Mouse (Mus musculus) heart, embryonic 13.5 days (tissue): Measurements from ENCODE around the gene Etv5. TPM values are rescaled to one million over a fixed set of nuclear protein-coding genes. Genes with fewer than 3 reads are reported as not detected.
"Not testable (repeated sequence)": the region's sequence is repeated elsewhere in the genome, so short reads cannot be mapped to it uniquely, and the experiment has no call there.

Source experiments
- ATAC-seq: fragments of 200-750 bp; cut with Nextera tagmentation; 2 replicates; pipeline ENCODE4 v1.8.0; 2017; ENCODE audit warnings: moderate TSS enrichment; ENCODE audit not compliant: insufficient number of reproducible peaks, low FRiP score, low TSS enrichment; ENCODE audit errors: extremely low read depth
- H3K27ac ChIP-seq: fragments of 300-500 bp; sonication (generic); replicated peaks from 2 replicates; pipeline ENCODE4 v1.5.1; 2015; ENCODE audit warnings: moderate library complexity, mild to moderate bottlenecking, inconsistent platforms
- H3K27me3 ChIP-seq: fragments of 300-500 bp; sonication (generic); replicated peaks from 2 replicates; pipeline ENCODE4 v1.6.1; 2015; ENCODE audit warnings: mild to moderate bottlenecking, inconsistent platforms
- H3K36me3 ChIP-seq: fragments of 300-500 bp; sonication (generic); 2 replicates; pipeline ENCODE4 v1.6.1; 2015; ENCODE audit warnings: mild to moderate bottlenecking, inconsistent platforms
- H3K4me1 ChIP-seq: fragments of 300-500 bp; sonication (generic); 2 replicates; pipeline ENCODE4 v1.6.1; 2015; ENCODE audit warnings: inconsistent platforms
- H3K4me2 ChIP-seq: fragments of 300-500 bp; sonication (generic); 2 replicates; pipeline ENCODE4 v1.6.1; 2015; ENCODE audit warnings: inconsistent platforms, mild to moderate bottlenecking, moderate library complexity
- H3K4me3 ChIP-seq: fragments of 300-500 bp; sonication (generic); 2 replicates; pipeline ENCODE4 v1.5.1; 2015; ENCODE audit warnings: moderate library complexity, mild to moderate bottlenecking, inconsistent platforms
- H3K9ac ChIP-seq: fragments of 300-500 bp; sonication (generic); 2 replicates; pipeline ENCODE4 v1.6.1; 2015; ENCODE audit warnings: inconsistent platforms, mild to moderate bottlenecking, moderate library complexity
- H3K9me3 ChIP-seq: fragments of 300-500 bp; sonication (generic); 2 replicates; pipeline ENCODE4 v1.6.1; 2016; ENCODE audit warnings: inconsistent platforms
- WGBS: fragments of 180-500 bp; shearing (Covaris S2); methylation state at CpG from one replicate; pipeline ENCODE4 v1.1.7; 2015; ENCODE audit warnings: mixed read lengths; 5-methylcytosine and 5-hydroxymethylcytosine counted together
- polyA plus RNA-seq: library from polyadenylated mRNA; unstranded; fragments of >200 nt; fragmentation: Nextera tagmentation; extraction: Ambion mirVana; gene quantifications from 2 replicates; pipeline ENCODE4 v1.2.1, GENCODE M21; 2015

Gene Etv5
- polyA plus RNA-seq, 1 experiment from 2014 or later = 25.1 TPM

DNA sequence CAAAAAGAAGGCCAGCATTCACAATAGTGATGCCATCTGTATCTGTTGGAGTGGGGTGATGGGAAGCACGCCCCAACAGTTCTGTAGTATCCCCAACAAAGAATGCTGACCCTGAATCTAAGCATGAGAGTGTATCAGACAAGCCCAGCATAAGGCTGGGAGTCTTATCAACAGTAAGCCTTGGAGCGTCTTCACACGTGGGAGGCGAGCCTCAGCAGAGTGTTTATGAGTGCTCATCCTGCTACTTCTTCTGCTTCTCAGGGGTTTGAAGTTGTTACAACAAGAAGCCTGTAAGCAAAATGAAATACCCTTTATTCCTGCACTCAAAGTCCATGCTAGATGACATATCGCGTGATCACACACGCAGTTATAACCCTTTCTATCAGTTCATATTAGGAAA is 72.4 kb downstream of the Etv5 start:
- WGBS = 75% methylated on average over 7 of the region's 7 CpGs
- no peak overlapping the region for H3K4me3 ChIP-seq
- H3K36me3 ChIP-seq = no peaks in the 10 kb centered on the region
- ATAC-seq = no peak
- no peak overlapping the region for H3K4me2 ChIP-seq
- H3K27ac ChIP-seq = no peak overlapping the region
- no peaks in the 10 kb centered on the region for H3K4me1 ChIP-seq
- no peak overlapping the region for H3K9ac ChIP-seq
- no peaks in the 10 kb centered on the region for H3K9me3 ChIP-seq
- H3K27me3 ChIP-seq = no peaks in the 10 kb centered on the region

GRCm38 (mm10) chr16:22366040-22366439 is 73.5 kb downstream of the Etv5 start:
- H3K27ac ChIP-seq = no peak overlapping the region
- no peak overlapping the region for H3K9ac ChIP-seq
- H3K4me2 ChIP-seq = no peak overlapping the region
- 74% methylated on average over 7 of the region's 7 CpGs for WGBS
- H3K4me3 ChIP-seq = no peak overlapping the region
- H3K36me3 ChIP-seq = no peaks in the 10 kb centered on the region
- H3K4me1 ChIP-seq = no peaks in the 10 kb centered on the region
- H3K27me3 ChIP-seq = no peaks in the 10 kb centered on the region
- H3K9me3 ChIP-seq = no peaks in the 10 kb centered on the region
- no peak for ATAC-seq

- Histone ChIP-seq H3K4me3 (no peak overlapping the region), H3K4me2 (no peak overlapping the region), H3K4me1 (no peaks in the 10 kb centered on the region), H3K36me3 (no peaks in the 10 kb centered on the region), H3K9me3 (no peaks in the 10 kb centered on the region), H3K27ac (no peak overlapping the region), H3K27me3 (no peaks in the 10 kb centered on the region), H3K9ac (no peak overlapping the region)
- ATAC-seq = no peak
- WGBS = 54% methylated on average over 3 of the region's 3 CpGs
Measured at GRCm38 (mm10) chr16:22365596-22365995, 73.9 kb downstream of the Etv5 start.

DNA sequence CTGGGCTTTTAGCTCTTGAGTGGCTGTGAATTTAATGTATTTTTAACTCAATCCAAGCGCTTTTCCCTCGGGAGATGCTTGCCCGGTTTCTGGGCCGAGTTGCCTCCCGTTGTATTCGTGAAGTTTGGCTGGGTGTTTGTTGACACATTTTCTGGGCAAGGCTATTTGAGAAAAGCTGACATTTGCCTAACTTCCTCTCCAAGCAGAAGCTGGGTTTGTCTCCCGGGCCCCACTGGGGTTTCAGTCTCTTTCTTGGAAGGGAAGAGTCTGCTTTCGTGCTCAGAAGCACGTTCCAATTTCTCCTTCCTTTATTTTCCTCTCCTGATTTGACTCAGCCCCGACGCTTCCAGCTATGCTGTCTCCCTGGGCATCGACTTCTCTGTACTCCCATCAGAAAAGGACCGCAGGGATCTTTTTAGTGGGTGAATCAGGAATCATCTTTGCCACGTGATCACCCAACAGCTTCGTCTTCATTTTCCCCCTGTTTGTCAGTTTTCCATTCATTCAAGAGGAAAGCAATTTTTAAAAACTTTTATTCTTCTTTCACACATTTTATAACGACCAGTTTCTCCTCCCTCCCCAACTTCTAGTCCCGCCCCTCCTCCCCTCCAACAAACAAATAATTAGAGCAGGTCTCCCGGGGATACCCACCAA is 80.7 kb downstream of the Etv5 start:
- 14% methylated on average over 18 of the region's 18 CpGs for WGBS
- no peak for ATAC-seq
- Histone ChIP-seq H3K9ac (peak overlapping the region; percentile 58), H3K4me1 (peaks cover 10% of the 10 kb centered on the region), H3K27ac (no peak overlapping the region), H3K4me3 (peak overlapping the region; percentile 33), H3K27me3 (no peaks in the 10 kb centered on the region), H3K36me3 (no peaks in the 10 kb centered on the region), H3K9me3 (no peaks in the 10 kb centered on the region), H3K4me2 (peak overlapping the region; percentile 63)

- not testable (repeated sequence) for H3K27me3 ChIP-seq, H3K9ac ChIP-seq, H3K36me3 ChIP-seq, H3K4me1 ChIP-seq, H3K4me3 ChIP-seq, H3K4me2 ChIP-seq, ATAC-seq, H3K9me3 ChIP-seq, H3K27ac ChIP-seq
- WGBS = 79% methylated on average over 5 of the region's 5 CpGs
Measured at GRCm38 (mm10) chr16:22354177-22354576, 85.3 kb downstream of the Etv5 start.

- peaks cover 10% of the 10 kb centered on the region for H3K4me1 ChIP-seq
- no peak overlapping the region for H3K4me2 ChIP-seq
- H3K4me3 ChIP-seq = no peak overlapping the region
- 79% methylated on average over 3 of the region's 3 CpGs for WGBS
- no peak overlapping the region for H3K27ac ChIP-seq
- ATAC-seq = no peak
- no peak overlapping the region for H3K9ac ChIP-seq
- no peaks in the 10 kb centered on the region for H3K36me3 ChIP-seq
- H3K27me3 ChIP-seq = no peaks in the 10 kb centered on the region
- H3K9me3 ChIP-seq = no peaks in the 10 kb centered on the region
Measured at GRCm38 (mm10) chr16:22353639-22354038, 85.9 kb downstream of the Etv5 start.

DNA sequence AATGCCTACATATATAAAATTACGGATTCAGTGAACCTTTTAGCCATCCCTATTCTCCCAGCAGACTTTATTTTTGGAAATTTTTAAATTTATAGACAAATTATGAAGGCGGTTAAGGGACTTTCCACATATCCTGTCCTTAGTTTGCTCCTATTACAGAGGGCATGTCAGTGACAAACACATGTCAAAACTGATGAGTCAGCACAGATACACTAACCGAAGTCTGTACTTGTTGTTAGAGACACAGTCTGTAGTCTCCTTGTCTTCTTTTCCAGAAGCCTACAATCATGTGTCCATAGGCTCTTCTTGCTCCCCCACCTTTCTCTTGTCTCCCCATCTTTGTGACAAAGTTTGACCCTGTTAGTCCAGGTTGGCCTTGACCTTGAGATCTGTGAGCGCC is 88.3 kb downstream of the Etv5 start:
- 92% methylated on average over 4 of the region's 4 CpGs for WGBS

DNA sequence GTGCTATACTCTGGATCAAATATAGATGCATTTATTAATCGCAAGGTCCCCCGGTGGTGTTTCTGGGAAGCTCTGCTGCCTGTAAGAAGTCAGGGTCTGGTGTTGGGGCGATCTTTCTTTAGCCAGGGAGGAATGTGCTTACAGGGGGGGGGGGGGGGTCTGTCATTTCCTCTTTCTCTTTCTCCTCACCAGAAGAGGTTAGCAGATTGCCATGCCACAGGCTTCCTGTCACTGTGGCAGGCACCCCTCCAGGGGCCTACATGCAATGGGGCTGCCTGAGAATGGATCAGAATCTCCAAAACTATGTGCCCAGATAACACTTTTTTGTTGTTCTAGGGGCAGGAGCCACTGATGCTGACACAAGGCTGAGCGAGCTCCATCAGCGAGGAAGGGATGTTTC is 89.7 kb downstream of the Etv5 start:
- no peak for ATAC-seq
- Histone ChIP-seq H3K4me2 (no peak overlapping the region), H3K4me3 (no peak overlapping the region), H3K4me1 (peaks cover 9% of the 10 kb centered on the region; the same call in 1 of the 2 replicates), H3K27me3 (no peaks in the 10 kb centered on the region), H3K27ac (no peak overlapping the region), H3K36me3 (no peaks in the 10 kb centered on the region), H3K9me3 (no peaks in the 10 kb centered on the region; the same call in 1 of the 2 replicates), H3K9ac (no peak overlapping the region)
- WGBS = 58% methylated on average over 5 of the region's 5 CpGs

More for the DNA sequence above, 88.3 kb downstream of the Etv5 start:
- Histone ChIP-seq H3K9me3 (no peaks in the 10 kb centered on the region), H3K4me1 (peaks cover 9% of the 10 kb centered on the region; the same call in 1 of the 2 replicates), H3K27me3 (no peaks in the 10 kb centered on the region), H3K9ac (no peak overlapping the region), H3K36me3 (no peaks in the 10 kb centered on the region), H3K27ac (no peak overlapping the region), H3K4me3 (no peak overlapping the region), H3K4me2 (no peak overlapping the region)
- no peak for ATAC-seq

DNA sequence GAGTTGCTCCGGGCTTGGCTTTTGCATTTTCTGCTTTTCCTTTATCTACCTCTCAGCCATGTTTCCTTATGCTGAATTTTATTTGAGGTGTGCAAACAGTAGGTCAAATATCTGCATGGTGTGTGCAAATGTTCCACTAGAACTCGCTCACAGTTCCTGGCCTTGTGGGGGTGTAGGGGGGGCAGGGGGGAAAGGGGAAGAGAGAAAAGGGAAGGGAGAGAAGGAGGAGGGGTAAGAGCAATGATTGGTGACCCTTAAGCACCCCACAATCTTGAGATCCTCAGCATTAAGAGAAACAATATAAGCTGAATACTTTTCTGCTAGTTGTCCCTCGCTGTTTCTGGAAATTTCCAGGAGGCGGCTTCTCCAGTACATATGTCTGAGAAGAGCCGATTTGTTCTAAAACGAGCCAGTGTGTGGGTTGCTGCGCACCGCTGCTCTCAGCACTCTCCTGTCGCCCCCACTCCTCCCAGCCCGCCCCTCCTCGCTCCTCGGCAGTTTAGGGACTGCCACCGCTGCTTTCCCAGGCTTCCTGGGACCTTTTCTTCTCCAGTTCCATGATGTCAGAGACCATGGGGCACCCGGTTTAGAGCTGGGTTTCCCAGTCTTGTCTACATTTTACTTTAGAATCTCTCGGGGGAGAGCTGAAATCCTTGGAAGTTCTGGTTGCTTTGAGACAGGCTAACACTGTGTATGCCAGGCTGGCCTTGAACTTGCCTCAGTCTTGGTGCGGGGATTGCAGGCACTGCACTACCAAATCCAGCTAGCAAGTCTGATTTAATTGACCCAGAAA is 90.8 kb downstream of the Etv5 start:
- WGBS = 25% methylated on average over 16 of the region's 16 CpGs
- H3K9me3 ChIP-seq = no peaks in the 10 kb centered on the region; the same call in 1 of the 2 replicates
- H3K27me3 ChIP-seq = no peaks in the 10 kb centered on the region
- H3K27ac ChIP-seq = no peak overlapping the region
- peak overlapping the region; percentile 49 for H3K4me2 ChIP-seq
- H3K36me3 ChIP-seq = no peaks in the 10 kb centered on the region
- H3K4me1 ChIP-seq = peaks cover 9% of the 10 kb centered on the region; the same call in 1 of the 2 replicates
- no peak overlapping the region for H3K4me3 ChIP-seq
- H3K9ac ChIP-seq = 0 out of 2 replicates have a peak overlapping the region, but pooled peaks have one; percentile 66
- no peak for ATAC-seq

GRCm38 (mm10) chr16:22348014-22348413 is 91.5 kb downstream of the Etv5 start:
- ATAC-seq = no peak
- 59% methylated on average over 4 of the region's 4 CpGs for WGBS
- Histone ChIP-seq H3K36me3 (no peaks in the 10 kb centered on the region), H3K4me2 (no peak overlapping the region), H3K4me3 (no peak overlapping the region), H3K4me1 (peaks cover 9% of the 10 kb centered on the region; the same call in 1 of the 2 replicates), H3K27me3 (no peaks in the 10 kb centered on the region), H3K9me3 (no peaks in the 10 kb centered on the region; the same call in 1 of the 2 replicates), H3K27ac (no peak overlapping the region), H3K9ac (no peak overlapping the region)

DNA sequence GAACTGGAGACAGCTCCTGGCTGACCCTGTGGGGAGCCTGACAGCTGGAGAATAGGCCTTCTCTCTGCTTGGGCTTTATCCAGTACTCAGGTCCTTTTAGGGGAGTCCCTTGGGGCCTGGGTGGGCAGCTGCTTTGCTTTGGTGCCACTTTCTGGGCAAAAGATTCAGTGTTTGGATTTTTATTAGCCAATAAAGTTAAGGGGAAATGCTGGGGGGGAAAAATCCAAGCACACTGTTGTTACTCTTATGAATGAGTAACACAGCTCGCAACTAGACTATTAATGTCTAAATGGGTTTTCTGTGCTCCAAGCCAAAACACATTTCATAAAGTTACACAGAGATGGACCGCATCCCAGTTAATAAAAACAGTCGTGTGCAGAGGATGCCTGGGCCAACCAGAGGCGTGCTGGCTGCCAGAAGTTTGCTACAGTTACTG is 98.3 kb downstream of the Etv5 start:
- H3K36me3 ChIP-seq = no peaks in the 10 kb centered on the region
- H3K9ac ChIP-seq = no peak overlapping the region
- ATAC-seq = no peak
- H3K27me3 ChIP-seq = no peaks in the 10 kb centered on the region
- H3K4me1 ChIP-seq = no peaks in the 10 kb centered on the region
- no peaks in the 10 kb centered on the region; the same call in 1 of the 2 replicates for H3K9me3 ChIP-seq
- H3K4me3 ChIP-seq = no peak overlapping the region
- whole genome bisulfite sequencing = 77% methylated on average over 4 of the region's 4 CpGs
- H3K27ac ChIP-seq = no peak overlapping the region
- no peak overlapping the region for H3K4me2 ChIP-seq
